Mouse (Mus musculus) olfactory bulb, adult 2 months (tissue): ENCODE measurements at regions not wholly inside any gene's neighbourhood (a gene's known extent, or its start where the extent isn't known, plus 50 kb on each side); places are given as distances from the start of the nearest gene placed in this dataset.

Experiments
- CTCF ChIP-seq: fragments of 200-500 bp; IDR thresholded peaks from 2 replicates; pipeline ENCODE4 v1.5.1; 2012; ENCODE audit warnings: low read depth, mild to moderate bottlenecking, low read length, moderate library complexity; ENCODE audit not compliant: insufficient read depth
- POLR2A ChIP-seq: fragments of 200-500 bp; IDR thresholded peaks from 2 replicates; pipeline ENCODE4 v1.6.1; 2012; ENCODE audit warnings: mild to moderate bottlenecking, low read depth, low read length, moderate library complexity; ENCODE audit not compliant: insufficient read depth

DNA sequence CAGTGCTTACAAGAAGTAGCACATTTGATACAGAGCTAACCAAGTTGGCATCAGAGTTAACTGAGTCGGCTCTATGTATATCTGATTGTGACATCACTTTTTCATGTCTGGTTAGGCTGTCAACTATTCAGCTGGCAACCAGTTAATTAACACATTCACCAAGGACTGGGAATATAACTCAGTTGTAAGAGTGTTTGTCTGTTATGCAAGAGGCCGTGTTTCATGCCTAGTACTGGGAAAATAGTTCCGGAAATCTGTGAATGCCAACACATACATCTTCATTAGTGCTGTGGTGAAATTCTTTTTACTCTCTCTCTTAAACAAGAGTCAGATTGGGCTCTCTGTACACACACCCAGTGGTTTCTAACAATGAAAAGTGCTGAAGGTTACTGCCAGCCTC lies 80.8 kb upstream of the Fam181b start:
- no peak for TF ChIP-seq CTCF
- TF ChIP-seq POLR2A = no peak
